Mouse (Mus musculus) spleen, adult 2 months (tissue): Measurements from ENCODE around the gene Akirin1.
A peak's percentile ranks its signal among the peaks of the same experiment; 100 is the strongest.

Source experiments
- CTCF ChIP-seq: fragments of 200-500 bp; IDR thresholded peaks from 2 replicates; pipeline ENCODE4 v1.5.1; 2011; ENCODE audit warnings: mild to moderate bottlenecking, inconsistent platforms; ENCODE audit not compliant: insufficient read depth, insufficient read length, insufficient replicate concordance; ENCODE audit errors: extremely low read depth
- POLR2A ChIP-seq: fragments of 200-500 bp; IDR thresholded peaks from 2 replicates; pipeline ENCODE4 v1.6.1; 2011; ENCODE audit warnings: low read depth, low read length, inconsistent platforms

DNA sequence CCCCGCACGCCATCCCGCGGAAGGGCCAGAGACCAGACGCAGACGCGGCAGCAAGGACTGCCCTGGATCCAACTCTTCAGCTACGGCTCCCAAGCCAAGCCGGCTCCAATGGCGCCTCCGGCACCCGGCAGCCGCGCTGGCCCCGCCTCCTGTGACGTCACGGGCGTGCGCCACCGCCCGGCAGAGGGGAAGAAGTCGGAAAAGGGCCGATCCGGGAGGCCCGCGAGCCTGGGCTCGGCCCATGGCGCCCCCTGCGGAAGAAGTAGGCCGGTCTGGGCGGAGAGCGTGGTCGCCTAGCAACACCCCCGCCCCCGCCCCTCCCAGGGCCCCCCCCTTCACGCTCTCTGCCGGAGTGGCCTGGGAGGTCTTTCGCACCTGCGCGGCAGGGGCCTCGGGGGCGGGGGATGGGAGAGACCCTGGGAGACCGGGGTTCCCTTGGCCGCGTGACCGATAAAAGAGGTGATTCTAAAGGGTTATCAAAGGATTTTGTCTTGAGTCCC is at the start of gene Akirin1:
- no peak for TF ChIP-seq CTCF
- peak; percentile 65 for TF ChIP-seq POLR2A
